Mouse (Mus musculus): ENCODE data around the gene Heyl. TPM values are rescaled to one million over a fixed set of nuclear protein-coding genes. Genes with fewer than 3 reads are reported as not detected.
"Not testable (repeated sequence)": the region's sequence is repeated elsewhere in the genome, so short reads cannot be mapped to it uniquely, and the experiment has no call there.

Heyl gene
- polyA plus RNA-seq, 1 experiment from 2014 or later, result 8.1 TPM

DNA sequence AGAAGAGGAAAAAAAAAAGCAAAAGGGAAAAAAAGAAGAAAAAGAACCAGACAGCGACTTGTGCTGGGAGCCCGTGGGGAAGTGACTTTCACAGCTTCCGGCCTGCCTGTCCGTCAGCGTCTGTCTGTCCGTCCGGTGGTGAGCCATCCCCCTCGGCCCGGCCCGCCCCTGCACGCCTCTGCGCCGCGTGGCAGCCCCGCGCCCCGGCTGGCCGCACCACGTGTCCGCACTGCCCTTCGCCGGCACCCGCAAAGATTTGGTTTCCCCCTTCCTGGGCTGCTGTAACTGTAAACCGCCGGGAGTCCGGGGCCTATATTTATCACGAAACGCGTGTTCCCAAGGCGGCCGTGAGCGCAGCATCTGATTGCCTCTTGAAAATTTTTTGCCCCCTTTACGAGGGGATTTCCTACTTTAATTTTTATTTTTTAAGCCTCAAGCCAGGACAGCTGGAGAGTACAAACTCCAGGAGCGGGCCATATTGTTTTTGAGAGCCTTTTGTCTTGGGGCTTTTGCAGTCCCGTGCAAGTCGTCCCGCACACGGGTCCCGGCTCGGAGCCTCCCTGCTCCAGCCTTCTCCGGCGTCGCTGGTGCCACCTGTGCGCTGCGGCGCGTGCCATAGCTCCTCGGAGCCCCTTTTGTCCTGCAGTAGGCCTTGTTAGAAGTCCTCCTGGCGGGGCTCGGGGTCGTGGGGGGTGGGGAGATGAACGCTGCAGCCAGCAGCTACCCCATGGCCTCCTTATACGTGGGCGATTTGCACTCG is 49.7 kb downstream of the Heyl start:
- H3K9ac ChIP-seq (replicated peaks; ENCODE audit: low read length), result peak overlapping the region; percentile 60
- H3K4me1 ChIP-seq (ENCODE audit: control insufficient read depth, insufficient read depth, low read length); H3K36me3 ChIP-seq (replicated peaks; ENCODE audit: control insufficient read depth, insufficient read depth, low read depth, low read length); H3K27me3 ChIP-seq (ENCODE audit: control insufficient read depth, insufficient read depth, low read length); H3K27ac ChIP-seq (replicated peaks; ENCODE audit: low read depth, low read length); H3K9me3 ChIP-seq (replicated peaks; ENCODE audit: control insufficient read depth, low read length): not testable (repeated sequence)
- whole genome bisulfite sequencing, result under 1% methylated on average over 37 of the region's 55 CpGs
- ATAC-seq (replicated peaks; ENCODE audit: insufficient number of reproducible peaks, low FRiP score, low TSS enrichment, low read depth), result peak; percentile 45; the same call in 1 of the 2 replicates
- H3K4me3 ChIP-seq (ENCODE audit: low read depth, low read length), result peak overlapping the region; percentile 48
- H3K4me2 ChIP-seq (ENCODE audit: low read depth, low read length), result peak overlapping the region; percentile 86
- DNase-seq (ENCODE audit: low spot score), result peak; percentile 18

DNA sequence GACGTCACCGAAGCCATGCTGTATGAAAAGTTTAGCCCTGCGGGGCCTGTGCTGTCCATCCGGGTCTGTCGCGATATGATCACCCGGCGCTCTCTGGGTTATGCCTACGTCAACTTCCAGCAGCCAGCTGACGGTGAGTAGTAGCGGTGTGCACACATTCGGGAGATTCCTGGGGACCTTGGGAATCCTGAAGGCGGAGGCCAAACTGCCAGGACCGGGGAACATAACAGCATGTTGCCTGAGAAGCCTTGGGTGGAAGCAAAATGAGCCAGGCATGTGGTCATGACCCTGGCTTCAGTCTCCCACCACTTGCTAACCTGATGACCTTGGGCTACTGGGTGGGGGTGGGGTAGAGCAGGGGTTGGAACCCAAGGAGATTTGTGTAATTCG is 50.3 kb downstream of the Heyl start:
- H3K27me3 ChIP-seq (ENCODE audit: control insufficient read depth, insufficient read depth, low read length); H3K27ac ChIP-seq (replicated peaks; ENCODE audit: low read depth, low read length); H3K9me3 ChIP-seq (replicated peaks; ENCODE audit: control insufficient read depth, low read length); H3K4me1 ChIP-seq (ENCODE audit: control insufficient read depth, insufficient read depth, low read length); H3K36me3 ChIP-seq (replicated peaks; ENCODE audit: control insufficient read depth, insufficient read depth, low read depth, low read length): not testable (repeated sequence)
- Histone ChIP-seq H3K9ac (replicated peaks; ENCODE audit: low read length) (peak overlapping the region; percentile 60), H3K4me2 (ENCODE audit: low read depth, low read length) (peak overlapping the region; percentile 86), H3K4me3 (ENCODE audit: low read depth, low read length) (peak overlapping the region; percentile 48)
- 0 out of 2 replicates have a peak, but pooled peaks have one; percentile 4 for ATAC-seq (replicated peaks; ENCODE audit: insufficient number of reproducible peaks, low FRiP score, low TSS enrichment, low read depth)
- 2% methylated on average over 10 of the region's 15 CpGs for WGBS
- peak; percentile 33 for DNase-seq (ENCODE audit: low spot score)

DNA sequence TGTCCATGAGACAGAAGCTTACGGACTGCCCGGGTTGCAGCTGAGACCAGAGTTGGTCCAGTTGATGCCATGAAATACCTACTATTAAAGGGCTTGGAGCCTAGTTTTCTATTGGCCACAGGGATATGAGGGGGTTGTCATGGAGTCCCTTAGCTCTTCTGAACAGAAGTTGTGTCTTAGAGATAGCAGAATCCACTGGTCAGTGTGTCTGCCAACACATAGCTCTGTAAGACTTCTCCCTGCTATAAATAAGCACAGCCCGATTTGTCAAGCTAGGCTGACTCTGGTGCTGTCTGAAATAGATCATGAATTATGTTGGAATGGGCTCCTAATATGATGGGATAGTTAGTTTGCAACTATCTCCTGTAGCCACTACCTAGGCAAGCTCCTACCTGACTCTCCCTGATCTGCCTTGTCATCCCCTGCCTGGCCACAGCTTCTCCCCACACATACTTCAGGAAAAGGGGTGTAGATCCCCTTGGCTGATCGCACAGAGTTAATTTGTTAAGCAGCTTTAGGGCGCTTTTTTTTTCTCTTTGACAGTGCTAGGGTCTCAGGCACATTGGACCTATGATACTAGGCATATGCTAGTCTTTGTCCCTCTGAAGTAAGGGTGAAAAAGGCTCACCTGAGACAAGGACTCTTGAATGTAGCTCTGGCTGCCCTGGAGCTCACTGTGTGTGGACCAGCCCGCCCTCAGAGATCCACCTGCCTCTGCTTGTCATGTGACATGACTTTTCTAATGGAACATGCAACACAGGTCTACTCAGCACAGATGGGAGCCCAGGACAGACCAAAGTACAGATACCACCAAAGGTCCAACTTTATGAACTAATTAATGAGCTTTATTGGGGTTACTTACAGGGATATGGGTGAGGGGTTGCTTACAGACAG is 51.6 kb downstream of the Heyl start:
- Histone ChIP-seq H3K9ac (replicated peaks; ENCODE audit: low read length) (no peak overlapping the region; the same call in 1 of the 2 replicates), H3K4me3 (ENCODE audit: low read depth, low read length) (peak overlapping the region; percentile 48), H3K4me1 (ENCODE audit: control insufficient read depth, insufficient read depth, low read length) (peaks cover 7% of the 10 kb centered on the region), H3K9me3 (replicated peaks; ENCODE audit: control insufficient read depth, low read length) (no peaks in the 10 kb centered on the region), H3K27ac (replicated peaks; ENCODE audit: low read depth, low read length) (no peak overlapping the region), H3K27me3 (ENCODE audit: control insufficient read depth, insufficient read depth, low read length) (no peaks in the 10 kb centered on the region), H3K36me3 (replicated peaks; ENCODE audit: control insufficient read depth, insufficient read depth, low read depth, low read length) (peaks cover 13% of the 10 kb centered on the region), H3K4me2 (ENCODE audit: low read depth, low read length) (peak overlapping the region; percentile 86)
- no peak for ATAC-seq (replicated peaks; ENCODE audit: insufficient number of reproducible peaks, low FRiP score, low TSS enrichment, low read depth)
- WGBS, result 83% methylated on average over 6 of the region's 6 CpGs
- no peak for DNase-seq (ENCODE audit: low spot score)

DNA sequence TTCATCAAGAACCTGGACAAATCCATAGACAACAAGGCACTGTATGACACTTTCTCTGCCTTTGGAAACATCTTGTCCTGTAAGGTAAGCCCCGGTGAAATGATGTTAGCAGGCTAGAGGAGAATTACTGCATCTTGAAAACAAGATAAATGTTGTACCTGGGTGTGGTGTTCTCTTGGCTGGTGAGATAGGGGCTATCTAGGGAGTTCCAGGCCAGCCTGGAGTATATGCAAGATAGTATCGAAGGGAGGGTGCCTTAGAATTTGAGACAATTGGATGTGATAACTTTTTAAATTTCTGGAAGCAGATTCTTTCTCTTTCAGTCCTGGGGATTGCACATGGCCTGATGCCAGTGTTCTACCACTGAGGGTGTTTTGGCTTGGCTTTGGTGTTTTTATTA is 53.4 kb downstream of the Heyl start:
- Histone ChIP-seq H3K4me3 (ENCODE audit: low read depth, low read length) (no peak overlapping the region), H3K27me3 (ENCODE audit: control insufficient read depth, insufficient read depth, low read length) (no peaks in the 10 kb centered on the region), H3K9ac (replicated peaks; ENCODE audit: low read length) (no peak overlapping the region), H3K4me2 (ENCODE audit: low read depth, low read length) (no peak overlapping the region), H3K36me3 (replicated peaks; ENCODE audit: control insufficient read depth, insufficient read depth, low read depth, low read length) (peaks cover 18% of the 10 kb centered on the region), H3K4me1 (ENCODE audit: control insufficient read depth, insufficient read depth, low read length) (peaks cover 7% of the 10 kb centered on the region), H3K27ac (replicated peaks; ENCODE audit: low read depth, low read length) (no peak overlapping the region), H3K9me3 (replicated peaks; ENCODE audit: control insufficient read depth, low read length) (no peaks in the 10 kb centered on the region)
- ATAC-seq (replicated peaks; ENCODE audit: insufficient number of reproducible peaks, low FRiP score, low TSS enrichment, low read depth) (no peak), DNase-seq (ENCODE audit: low spot score) (no peak)
- WGBS, result 92% methylated on average over 2 of the region's 2 CpGs

DNA sequence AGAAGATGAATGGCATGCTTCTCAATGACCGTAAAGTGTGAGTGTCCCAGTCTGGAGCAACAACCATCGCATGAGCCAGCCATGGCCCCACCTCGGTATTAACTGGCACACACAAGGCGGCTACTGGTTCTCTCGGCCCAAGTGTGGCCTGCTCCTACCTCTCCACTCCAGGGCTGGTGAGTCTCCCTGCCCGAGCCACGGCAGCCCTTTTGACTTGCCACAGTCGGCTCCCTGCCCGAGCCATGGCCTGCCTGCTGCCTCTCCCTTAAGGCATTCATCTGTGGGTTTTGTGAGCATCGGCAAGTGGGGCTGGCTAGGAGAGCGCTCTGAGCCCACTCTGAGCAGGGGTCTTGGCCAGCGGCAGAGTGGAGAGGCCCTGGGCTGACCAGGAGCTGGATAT is 55.7 kb downstream of the Heyl start:
- WGBS, result 76% methylated on average over 12 of the region's 12 CpGs
- peaks cover 19% of the 10 kb centered on the region for H3K36me3 ChIP-seq (replicated peaks; ENCODE audit: control insufficient read depth, insufficient read depth, low read depth, low read length)

DNA sequence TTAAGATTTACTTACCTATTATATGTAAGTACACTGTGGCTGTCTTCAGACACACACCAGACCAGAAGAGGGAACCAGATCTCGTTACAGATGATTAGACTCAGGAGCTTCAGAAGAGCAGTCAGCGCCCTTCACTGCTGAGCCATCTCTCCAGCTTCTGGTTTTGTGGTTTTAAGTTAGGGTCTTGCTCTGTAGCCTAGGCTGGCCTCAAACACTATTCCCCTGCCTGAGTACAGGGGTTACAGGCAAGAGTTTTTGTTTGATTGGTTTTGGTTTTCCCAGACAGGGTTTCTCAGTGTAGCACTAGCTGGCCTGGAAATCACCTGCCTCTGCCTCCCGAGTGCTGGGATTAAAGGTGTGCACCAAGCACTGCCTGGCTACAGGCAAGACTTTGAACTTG is 59.0 kb downstream of the Heyl start:
- peaks cover 30% of the 10 kb centered on the region for H3K36me3 ChIP-seq (replicated peaks; ENCODE audit: control insufficient read depth, insufficient read depth, low read depth, low read length)
- no peak overlapping the region for H3K9ac ChIP-seq (replicated peaks; ENCODE audit: low read length)
- no peak for ATAC-seq (replicated peaks; ENCODE audit: insufficient number of reproducible peaks, low FRiP score, low TSS enrichment, low read depth)
- H3K27me3 ChIP-seq (ENCODE audit: control insufficient read depth, insufficient read depth, low read length), result no peaks in the 10 kb centered on the region
- no peaks in the 10 kb centered on the region for H3K9me3 ChIP-seq (replicated peaks; ENCODE audit: control insufficient read depth, low read length)
- DNase-seq (ENCODE audit: low spot score), result no peak
- no peaks in the 10 kb centered on the region for H3K4me1 ChIP-seq (ENCODE audit: control insufficient read depth, insufficient read depth, low read length)
- H3K27ac ChIP-seq (replicated peaks; ENCODE audit: low read depth, low read length), result no peak overlapping the region
- no peak overlapping the region for H3K4me3 ChIP-seq (ENCODE audit: low read depth, low read length)
- WGBS, result 84% methylated on average over 3 of the region's 3 CpGs
- H3K4me2 ChIP-seq (ENCODE audit: low read depth, low read length), result no peak overlapping the region

More for the DNA sequence above, 55.7 kb downstream of the Heyl start:
- H3K4me2 ChIP-seq (ENCODE audit: low read depth, low read length), result no peak overlapping the region
- DNase-seq (ENCODE audit: low spot score) (no peak), ATAC-seq (replicated peaks; ENCODE audit: insufficient number of reproducible peaks, low FRiP score, low TSS enrichment, low read depth) (no peak)
- H3K27me3 ChIP-seq (ENCODE audit: control insufficient read depth, insufficient read depth, low read length), result no peaks in the 10 kb centered on the region
- no peak overlapping the region for H3K27ac ChIP-seq (replicated peaks; ENCODE audit: low read depth, low read length)
- no peak overlapping the region for H3K9ac ChIP-seq (replicated peaks; ENCODE audit: low read length)
- H3K4me3 ChIP-seq (ENCODE audit: low read depth, low read length), result no peak overlapping the region
- no peaks in the 10 kb centered on the region for H3K9me3 ChIP-seq (replicated peaks; ENCODE audit: control insufficient read depth, low read length)
- peaks cover 7% of the 10 kb centered on the region for H3K4me1 ChIP-seq (ENCODE audit: control insufficient read depth, insufficient read depth, low read length)

DNA sequence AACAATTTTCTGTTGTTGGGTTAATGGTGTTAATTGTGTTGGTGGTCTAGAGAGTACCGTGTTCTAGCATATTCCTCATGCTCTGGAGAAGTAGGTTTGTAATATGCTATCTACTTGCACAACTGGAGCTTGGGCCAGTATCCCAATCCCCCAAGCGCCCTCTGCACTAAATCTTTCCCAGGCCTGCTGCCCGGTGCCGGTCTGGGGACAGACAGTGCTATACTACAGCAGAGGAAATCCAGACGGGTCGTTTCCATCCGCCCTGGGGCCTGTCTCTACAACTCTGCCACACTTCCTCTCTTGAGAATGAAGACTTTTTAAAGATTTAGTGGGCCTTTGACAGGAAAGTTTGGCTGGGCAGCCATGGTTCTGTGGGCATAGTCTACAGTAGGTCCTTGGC is 59.6 kb downstream of the Heyl start:
- WGBS, result 77% methylated on average over 7 of the region's 7 CpGs
- H3K36me3 ChIP-seq (replicated peaks; ENCODE audit: control insufficient read depth, insufficient read depth, low read depth, low read length), result peaks cover 33% of the 10 kb centered on the region
- H3K4me1 ChIP-seq (ENCODE audit: control insufficient read depth, insufficient read depth, low read length), result no peaks in the 10 kb centered on the region

More for the DNA sequence above, 59.6 kb downstream of the Heyl start:
- Histone ChIP-seq H3K4me3 (ENCODE audit: low read depth, low read length) (no peak overlapping the region), H3K27me3 (ENCODE audit: control insufficient read depth, insufficient read depth, low read length) (no peaks in the 10 kb centered on the region), H3K4me2 (ENCODE audit: low read depth, low read length) (no peak overlapping the region), H3K27ac (replicated peaks; ENCODE audit: low read depth, low read length) (no peak overlapping the region), H3K9me3 (replicated peaks; ENCODE audit: control insufficient read depth, low read length) (no peaks in the 10 kb centered on the region), H3K9ac (replicated peaks; ENCODE audit: low read length) (no peak overlapping the region)
- no peak for ATAC-seq (replicated peaks; ENCODE audit: insufficient number of reproducible peaks, low FRiP score, low TSS enrichment, low read depth)
- DNase-seq (ENCODE audit: low spot score), result no peak

Data from embryonic facial prominence, embryonic 11.5 days (tissue).